Mouse (Mus musculus) liver, embryonic 14.5 days (tissue): ENCODE measurements at regions not wholly inside any gene's neighbourhood (a gene's known extent, or its start where the extent isn't known, plus 50 kb on each side); places are given as distances from the start of the nearest gene placed in this dataset.

Experiments used
- ATAC-seq: fragments of 200-750 bp; cut with Nextera tagmentation; 2 replicates; pipeline ENCODE4 v1.8.0; 2017; ENCODE audit warnings: moderate number of reproducible peaks, mild to moderate bottlenecking, moderate library complexity; ENCODE audit not compliant: insufficient read depth
- DNase-seq, 3 experiments: peaks; one replicate each; pipeline ENCODE4 v3.0.0-alpha.2; 2012 to 2013; ENCODE audit warnings: low read depth in 3 of 3, low spot score in 3 of 3
- H3K27ac ChIP-seq: fragments of 300-500 bp; sonication (generic); 2 replicates; pipeline ENCODE4 v1.5.1; 2014; ENCODE audit warnings: moderate library complexity, mild to moderate bottlenecking, control low read depth, inconsistent platforms
- H3K27me3 ChIP-seq: fragments of 300-500 bp; sonication (generic); 2 replicates; pipeline ENCODE4 v1.6.1; 2014; ENCODE audit warnings: mild to moderate bottlenecking, low read length, moderate library complexity; ENCODE audit not compliant: control insufficient read depth, insufficient read depth
- H3K36me3 ChIP-seq: fragments of 300-500 bp; sonication (generic); replicated peaks from 2 replicates; pipeline ENCODE4 v1.6.1; 2014; ENCODE audit warnings: low read depth; ENCODE audit not compliant: control insufficient read depth, insufficient read depth
- H3K4me1 ChIP-seq, 2 experiments: fragments of 200-500 bp in 1 of 2; fragments of 300-500 bp in 1 of 2; sonication (generic) in 1 of 2; replicated peaks; 2 replicates each; pipeline ENCODE4 v1.6.1; 2012 to 2014; ENCODE audit warnings: antibody characterized with exemption in 1 of 2, inconsistent platforms in 1 of 2, low read length in 1 of 2; ENCODE audit not compliant: control insufficient read depth in 2 of 2, insufficient read depth in 2 of 2
- H3K4me2 ChIP-seq: fragments of 300-500 bp; sonication (generic); 2 replicates; pipeline ENCODE4 v1.6.1; 2014; ENCODE audit warnings: low read depth, mild to moderate bottlenecking, control low read depth, moderate library complexity
- H3K4me3 ChIP-seq, 2 experiments: fragments of 200-500 bp in 1 of 2; fragments of 300-500 bp in 1 of 2; sonication (generic) in 1 of 2; 2 replicates each; pipeline ENCODE4 v1.5.1; 2012 to 2014; ENCODE audit warnings: low read depth in 2 of 2, low read length in 2 of 2, mild to moderate bottlenecking in 2 of 2, control low read depth in 1 of 2, inconsistent platforms in 1 of 2, moderate library complexity in 1 of 2; ENCODE audit not compliant: insufficient read depth in 1 of 2
- H3K9ac ChIP-seq: fragments of 300-500 bp; sonication (generic); replicated peaks from 2 replicates; pipeline ENCODE4 v1.6.1; 2014; ENCODE audit warnings: mild to moderate bottlenecking, control low read depth, moderate library complexity
- H3K9me3 ChIP-seq: fragments of 300-500 bp; sonication (generic); 2 replicates; pipeline ENCODE4 v1.6.1; 2016; ENCODE audit warnings: low read length, mixed read lengths; ENCODE audit not compliant: control insufficient read depth
- CTCF ChIP-seq: IDR thresholded peaks from 2 replicates; pipeline ENCODE4 v1.5.1; 2016; ENCODE audit warnings: antibody characterized with exemption, low read depth, control low read depth
- EP300 ChIP-seq: IDR thresholded peaks from 2 replicates; pipeline ENCODE4 v1.6.1; 2016; ENCODE audit warnings: antibody characterized with exemption, low read depth
- WGBS: fragments of 180-500 bp; shearing (Covaris S2); extraction: QIAGEN DNeasy Blood & Tissue Kit; methylation state at CpG from one replicate; pipeline ENCODE4 v1.1.7; 2014; ENCODE audit not compliant: insufficient replicate concordance; 5-methylcytosine and 5-hydroxymethylcytosine counted together

- Histone ChIP-seq H3K36me3 (no peaks in the 10 kb centered on the region), H3K9me3 (no peaks in the 10 kb centered on the region), H3K4me2 (no peak overlapping the region), H3K27me3 (no peaks in the 10 kb centered on the region), H3K4me3 (no peak overlapping the region), H3K4me1 (no peaks in the 10 kb centered on the region), H3K27ac (no peak overlapping the region), H3K9ac (no peak overlapping the region)
- ATAC-seq (no peak), DNase-seq (no peak)
- WGBS, result 27% methylated on average over 1 of the region's 1 CpGs
- TF ChIP-seq EP300 (no peak), CTCF (no peak)
Observed at GRCm38 (mm10) chr9:18210721-18211120, 81.2 kb upstream of the Chordc1 start.

DNA sequence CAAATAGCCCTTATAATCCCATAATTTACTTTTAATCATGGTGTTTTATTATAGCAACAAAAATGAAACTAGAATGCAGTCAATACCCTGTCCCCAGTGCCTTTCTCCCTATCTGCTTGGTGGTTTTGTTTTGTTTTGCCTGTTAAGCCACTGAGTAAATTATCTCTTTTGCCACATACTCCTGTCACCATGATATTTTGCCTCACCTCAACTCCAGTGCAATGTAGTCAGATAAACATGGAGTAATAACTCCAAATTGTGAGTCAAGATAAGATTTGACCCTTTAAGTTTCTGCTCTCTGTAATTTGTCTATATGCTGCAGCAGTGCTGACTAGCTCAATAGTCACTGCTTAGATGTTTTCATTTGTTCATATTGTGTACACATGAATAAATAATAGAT lies 65.3 kb upstream of the Chordc1 start:
- Histone ChIP-seq H3K4me1 (no peaks in the 10 kb centered on the region), H3K4me3 (no peak overlapping the region), H3K4me2 (no peak overlapping the region), H3K9ac (no peak overlapping the region), H3K27me3 (no peaks in the 10 kb centered on the region), H3K27ac (no peak overlapping the region), H3K9me3 (no peaks in the 10 kb centered on the region), H3K36me3 (no peaks in the 10 kb centered on the region)
- TF ChIP-seq EP300 (peak; percentile 18; the same call in 1 of the 2 replicates), CTCF (no peak)
- peak; percentile 23; the same call in 1 of the 2 replicates for ATAC-seq
- DNase-seq, result no peak

DNA sequence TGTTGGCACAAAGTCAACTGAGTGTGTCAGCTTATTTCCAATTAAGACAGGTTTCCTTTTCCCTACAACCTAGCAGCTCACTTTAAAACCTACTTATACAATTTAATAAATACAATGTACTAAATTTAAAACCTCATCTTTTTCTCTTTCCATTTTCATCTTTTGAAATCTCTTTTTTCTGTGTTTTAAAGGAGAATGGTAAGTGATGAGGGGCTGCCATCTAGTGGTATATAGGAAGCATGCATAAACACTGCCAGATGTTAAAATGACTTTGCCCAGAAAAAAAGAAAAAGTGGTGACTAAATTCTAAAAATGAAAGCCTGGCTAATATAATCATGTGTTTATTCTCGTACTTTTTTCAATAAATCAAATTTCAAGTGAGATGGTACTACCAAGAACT lies 62.0 kb upstream of the Chordc1 start:
- no peak for ATAC-seq
- no peaks in the 10 kb centered on the region for H3K27me3 ChIP-seq
- WGBS, result 6% methylated on average over 1 of the region's 1 CpGs
- TF ChIP-seq CTCF, result peak; percentile 22; the same call in 1 of the 2 replicates
- TF ChIP-seq EP300, result no peak
- H3K36me3 ChIP-seq, result no peaks in the 10 kb centered on the region
- no peaks in the 10 kb centered on the region for H3K4me1 ChIP-seq
- no peak overlapping the region for H3K4me2 ChIP-seq
- H3K27ac ChIP-seq, result no peak overlapping the region
- no peaks in the 10 kb centered on the region for H3K9me3 ChIP-seq
- no peak overlapping the region for H3K4me3 ChIP-seq
- H3K9ac ChIP-seq, result no peak overlapping the region
- DNase-seq, result no peak
